Mouse (Mus musculus) lung, postnatal 36 days (tissue): ENCODE data around the gene Gtpbp2.

Experiments used
- DNase-seq: peaks from one replicate; pipeline ENCODE4 v3.0.0; 2022; ENCODE audit warnings: mixed read lengths

The Gtpbp2 gene

GRCm38 (mm10) chr17:46154336-46154735, 6.5 kb upstream of the Gtpbp2 start:
- DNase-seq = no peak

DNA sequence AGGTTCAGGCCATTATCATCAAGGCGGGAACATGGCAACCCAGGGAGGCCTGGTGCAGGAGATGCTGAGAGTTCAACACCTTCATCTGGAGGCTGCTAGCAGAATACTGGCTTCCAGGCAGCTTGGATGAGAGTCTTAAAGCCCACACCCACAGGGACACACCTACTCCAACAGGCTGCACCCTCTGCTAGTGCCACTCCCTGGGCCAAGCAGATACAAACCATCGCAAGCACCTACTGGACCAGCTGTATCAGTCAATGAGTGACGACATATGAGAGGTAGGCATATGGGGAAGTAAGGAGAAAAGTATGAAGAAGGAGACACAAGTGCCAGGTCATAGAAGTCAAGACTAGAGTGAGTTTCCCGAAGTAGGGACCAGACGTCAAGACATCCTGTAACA, 4.2 kb upstream of the Gtpbp2 start:
- DNase-seq = no peak

GRCm38 (mm10) chr17:46157131-46157530, 3.7 kb upstream of the Gtpbp2 start:
- DNase-seq = no peak

DNA sequence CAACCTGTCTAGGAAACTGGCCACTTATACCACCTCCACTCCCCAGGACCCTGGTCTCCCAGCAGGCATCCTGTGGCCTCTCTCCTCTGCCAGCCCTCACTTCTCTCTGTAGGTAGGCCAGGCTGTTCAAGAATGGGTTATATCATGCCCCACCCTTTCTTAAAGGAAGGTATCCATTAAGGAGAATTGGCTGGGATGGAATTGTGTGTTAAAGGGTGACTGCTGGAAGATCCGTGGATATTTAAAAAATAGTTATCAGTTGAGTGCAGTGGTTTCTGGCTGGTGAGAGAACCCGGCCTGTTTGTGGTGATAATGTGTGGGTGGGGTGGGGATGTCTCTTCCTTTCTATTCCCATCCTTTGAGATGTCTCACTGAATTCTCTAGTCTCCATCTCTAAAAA, 1.6 kb upstream of the Gtpbp2 start:
- DNase-seq = no peak

- peak; percentile 98 for DNase-seq
These were observed 656 bp upstream of the Gtpbp2 start for GRCm38 (mm10) chr17:46160090-46160662.

- DNase-seq = peak; percentile 21
These were observed 347 bp downstream of the Gtpbp2 start for GRCm38 (mm10) chr17:46161179-46161578.

DNA sequence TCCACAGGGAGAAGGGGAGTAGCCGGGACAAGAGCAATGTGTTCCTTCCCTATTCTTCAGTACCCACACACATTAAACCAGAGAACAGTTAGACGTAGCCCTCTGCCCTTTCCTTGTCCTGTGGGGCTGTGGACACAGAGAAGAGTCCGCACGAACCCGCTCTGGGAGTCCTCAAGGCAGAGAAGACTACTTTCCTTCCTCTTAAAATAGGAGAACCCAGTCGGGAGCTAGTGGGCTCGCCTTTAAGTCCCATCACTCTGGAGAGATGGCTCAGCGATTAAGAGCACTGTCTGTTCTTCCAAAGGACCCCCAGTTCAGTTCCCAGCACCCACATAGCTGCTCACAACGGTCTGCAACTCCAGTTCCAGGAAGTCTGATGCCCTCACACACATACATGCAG, 878 bp downstream of the Gtpbp2 start:
- DNase-seq = no peak

GRCm38 (mm10) chr17:46162551-46162950, 1.7 kb downstream of the Gtpbp2 start:
- no peak for DNase-seq

GRCm38 (mm10) chr17:46162951-46163421, 2.2 kb downstream of the Gtpbp2 start:
- DNase-seq = peak; percentile 86

GRCm38 (mm10) chr17:46164301-46164700, 3.5 kb downstream of the Gtpbp2 start:
- no peak for DNase-seq

DNA sequence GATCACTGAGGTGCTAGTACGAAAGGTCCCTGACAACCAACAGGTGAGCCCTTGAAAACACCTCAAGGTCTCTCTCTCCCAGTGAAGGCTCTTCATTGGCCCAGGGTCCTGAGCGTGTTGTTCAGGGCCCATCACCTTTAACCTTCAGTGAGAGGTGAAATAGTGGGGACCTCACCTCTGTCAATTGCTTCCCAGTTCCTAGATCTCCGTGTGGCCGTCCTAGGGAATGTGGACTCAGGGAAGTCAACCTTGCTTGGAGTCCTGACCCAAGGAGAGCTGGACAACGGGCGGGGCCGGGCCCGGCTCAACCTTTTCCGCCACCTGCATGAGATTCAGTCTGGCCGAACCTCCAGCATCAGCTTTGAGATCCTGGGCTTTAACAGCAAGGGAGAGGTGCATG, 4.0 kb downstream of the Gtpbp2 start:
- DNase-seq = no peak

GRCm38 (mm10) chr17:46165460-46165859, 4.6 kb downstream of the Gtpbp2 start:
- DNase-seq = no peak

DNA sequence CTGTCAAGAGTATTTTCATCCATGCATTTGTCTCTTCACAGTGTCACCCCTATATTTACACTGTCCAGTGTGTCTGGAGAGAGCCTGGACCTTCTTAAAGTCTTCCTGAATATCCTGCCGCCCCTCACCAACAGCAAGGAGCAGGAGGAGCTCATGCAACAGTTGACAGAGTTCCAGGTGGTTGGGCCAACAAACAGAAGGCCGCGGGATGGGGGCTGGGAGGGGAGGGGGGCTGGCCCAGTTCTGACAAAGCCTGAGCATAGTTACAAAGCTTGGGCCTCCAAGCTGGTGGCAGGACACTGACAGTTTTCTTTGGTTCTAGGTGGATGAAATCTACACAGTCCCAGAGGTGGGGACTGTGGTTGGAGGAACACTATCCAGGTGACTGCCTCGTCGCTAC, 5.4 kb downstream of the Gtpbp2 start:
- no peak for DNase-seq

- DNase-seq = no peak
These were observed 6.2 kb downstream of the Gtpbp2 start for GRCm38 (mm10) chr17:46167014-46167413.

- DNase-seq = no peak
These were observed 7.5 kb downstream of the Gtpbp2 start for GRCm38 (mm10) chr17:46168318-46168717.

DNA sequence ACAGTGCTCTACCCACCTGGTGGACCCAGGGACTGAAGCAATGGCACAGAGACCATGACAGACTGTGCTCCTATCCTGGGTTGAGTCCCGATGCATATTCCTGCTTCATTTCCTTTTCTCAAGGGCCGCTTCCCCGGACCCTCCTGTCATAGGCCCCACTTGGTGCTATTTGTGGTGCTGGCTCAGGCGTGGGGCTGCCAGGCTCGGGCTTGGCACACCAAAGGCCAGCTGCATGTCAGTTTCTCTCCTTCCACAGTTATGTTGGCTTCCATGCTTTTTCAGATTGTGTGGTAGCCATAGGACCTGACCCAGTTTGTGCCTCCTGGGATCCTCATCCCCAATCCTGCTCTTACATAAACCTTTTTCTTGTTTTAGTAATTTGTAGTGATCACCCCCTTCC, 7.9 kb downstream of the Gtpbp2 start:
- no peak for DNase-seq

GRCm38 (mm10) chr17:46170538-46170937, 9.7 kb downstream of the Gtpbp2 start:
- peak; percentile 64 for DNase-seq

DNA sequence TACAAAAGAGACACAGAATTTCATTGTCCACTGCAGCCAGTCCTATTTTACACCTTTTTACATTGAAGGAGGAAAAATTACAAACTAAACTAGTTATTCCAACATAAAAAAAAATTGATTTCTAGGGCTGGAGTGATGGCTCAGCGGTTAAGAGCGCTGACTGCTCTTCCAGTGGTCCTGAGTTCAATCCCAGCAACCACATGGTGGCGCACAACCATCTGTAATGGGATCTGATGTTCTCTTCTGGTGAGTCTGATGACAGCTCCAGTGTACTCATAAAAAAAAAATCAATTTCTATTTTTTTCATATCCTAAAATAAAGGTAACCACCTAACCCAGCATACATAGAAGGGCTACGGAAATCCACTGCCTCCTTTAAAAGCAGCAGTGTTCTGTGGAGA, 21.4 kb downstream of the Gtpbp2 start:
- peak; percentile 49 for DNase-seq

- DNase-seq = no peak
These were observed 28.0 kb downstream of the Gtpbp2 start for GRCm38 (mm10) chr17:46188829-46189228.

- no peak for DNase-seq
These were observed 40.3 kb downstream of the Gtpbp2 start for GRCm38 (mm10) chr17:46201151-46201550.

DNA sequence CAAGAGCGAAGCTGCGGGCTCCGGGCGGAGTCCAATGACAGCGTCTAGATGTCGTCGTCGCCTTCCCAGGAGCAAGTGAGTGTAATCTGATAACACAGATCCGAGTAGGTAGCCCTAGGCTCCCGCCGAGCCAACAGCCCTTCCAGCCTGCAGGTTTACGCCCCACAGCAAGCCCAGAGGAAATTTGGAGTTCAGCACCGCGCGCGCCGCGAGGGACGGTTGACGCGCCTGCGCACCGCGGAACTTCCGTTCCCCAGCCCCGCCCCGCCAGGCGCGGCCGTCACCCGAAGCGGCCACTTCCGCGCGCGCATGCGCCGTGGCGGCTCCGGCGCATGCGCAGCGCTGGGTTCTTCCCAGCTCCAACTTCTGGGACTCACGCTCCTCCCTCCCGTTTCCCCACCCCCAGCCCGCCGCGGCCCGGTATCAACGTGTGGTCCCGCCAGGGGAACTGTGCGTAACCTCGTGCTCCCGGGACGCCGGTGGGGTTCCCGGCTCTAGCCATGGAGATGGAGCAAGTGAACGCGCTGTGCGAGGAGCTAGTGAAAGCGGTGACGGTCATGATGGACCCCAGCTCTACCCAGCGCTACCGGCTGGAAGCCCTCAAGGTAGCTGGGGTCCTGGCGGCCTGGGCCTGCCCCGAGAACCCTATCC, 41.7 kb downstream of the Gtpbp2 start, which contains the start of the genes Polh and Xpo5:
Gene Polh (minus strand): TSS at position 225 of the 651 bp plus-strand sequence.
Gene Xpo5 (plus strand): TSS at position 362 of the 651 bp plus-strand sequence.
- DNase-seq = peak; percentile 92

- peak; percentile 15 for DNase-seq
These were observed 42.2 kb downstream of the Gtpbp2 start for GRCm38 (mm10) chr17:46203078-46203477.

DNA sequence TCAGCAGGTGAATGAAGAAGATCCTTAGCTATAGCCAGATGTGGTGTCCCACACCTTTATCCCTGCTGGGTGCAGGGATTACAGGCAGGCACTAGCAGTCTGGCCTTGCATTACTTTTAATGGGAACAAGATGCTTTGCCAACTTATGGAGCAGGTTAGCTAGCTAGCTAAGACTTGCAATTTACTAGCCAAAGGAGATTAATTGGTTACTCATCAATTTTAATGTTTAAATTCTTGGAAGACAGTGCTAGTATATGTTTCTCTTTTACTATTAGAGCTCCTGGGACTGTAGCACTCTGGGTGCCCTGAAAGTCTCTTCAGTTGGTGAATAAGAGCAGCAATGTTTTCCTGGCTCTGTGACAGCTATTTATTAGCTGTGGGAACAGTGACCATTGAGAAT, 45.8 kb downstream of the Gtpbp2 start:
- DNase-seq = no peak

DNA sequence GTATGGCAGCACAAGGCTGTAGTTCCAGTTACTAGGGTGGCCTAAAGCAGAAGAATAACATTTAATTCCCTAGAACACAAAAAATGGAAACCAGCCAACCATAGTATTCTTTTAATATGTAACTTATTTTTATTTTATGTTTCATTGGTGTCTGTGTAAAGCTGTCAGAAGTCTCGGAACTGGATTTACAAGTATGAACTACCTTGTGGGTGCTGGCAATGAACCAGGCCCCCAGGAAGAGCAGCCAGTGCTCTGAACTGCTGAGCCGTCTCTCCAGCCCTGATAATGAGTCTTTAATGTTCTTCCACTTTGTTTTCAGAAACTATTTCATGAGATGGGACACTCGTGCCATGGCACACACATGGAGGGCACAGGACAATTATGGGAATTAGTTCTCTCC, 49.7 kb downstream of the Gtpbp2 start:
- DNase-seq = no peak
